Mouse (Mus musculus) ovary, adult 18-20 months (tissue): ENCODE results near the gene Gbx1.
A peak's percentile ranks its signal among the peaks of the same experiment; 100 is the strongest.

Experiments used
- DNase-seq: peaks from one replicate; pipeline ENCODE4 v3.0.0; 2022; ENCODE audit warnings: low spot score, mixed read lengths

The Gbx1 gene

GRCm38 (mm10) chr5:24525360-24526189 is 1.4 kb downstream of the Gbx1 start:
- no peak for DNase-seq

- DNase-seq, result no peak
Observed at GRCm38 (mm10) chr5:24524522-24524921, 2.5 kb downstream of the Gbx1 start.

GRCm38 (mm10) chr5:24523806-24524205 is 3.2 kb downstream of the Gbx1 start:
- DNase-seq, result no peak

GRCm38 (mm10) chr5:24521366-24521765 is 5.6 kb downstream of the Gbx1 start:
- DNase-seq, result peak; percentile 25

- peak; percentile 31 for DNase-seq
Observed at GRCm38 (mm10) chr5:24512271-24512670, 14.7 kb downstream of the Gbx1 start.

GRCm38 (mm10) chr5:24510635-24511034 is 16.4 kb downstream of the Gbx1 start:
- no peak for DNase-seq

GRCm38 (mm10) chr5:24508406-24508805 is 18.6 kb downstream of the Gbx1 start:
- DNase-seq, result no peak

GRCm38 (mm10) chr5:24505513-24505912 is 21.5 kb downstream of the Gbx1 start:
- DNase-seq, result no peak

- no peak for DNase-seq
Observed at GRCm38 (mm10) chr5:24502786-24503185, 24.2 kb downstream of the Gbx1 start.

- DNase-seq, result no peak
Observed at GRCm38 (mm10) chr5:24500851-24501250, 26.2 kb downstream of the Gbx1 start.

- DNase-seq, result no peak
Observed at GRCm38 (mm10) chr5:24499113-24499512, 27.9 kb downstream of the Gbx1 start.

- no peak for DNase-seq
Observed at GRCm38 (mm10) chr5:24497526-24497925, 29.5 kb downstream of the Gbx1 start.

GRCm38 (mm10) chr5:24496756-24497155 is 30.2 kb downstream of the Gbx1 start:
- no peak for DNase-seq

GRCm38 (mm10) chr5:24495019-24495418 is 32.0 kb downstream of the Gbx1 start:
- DNase-seq, result no peak

GRCm38 (mm10) chr5:24492546-24493285 is 34.3 kb downstream of the Gbx1 start:
- no peak for DNase-seq

- DNase-seq, result no peak
Observed at GRCm38 (mm10) chr5:24490413-24490920, 36.5 kb downstream of the Gbx1 start.

- DNase-seq, result no peak
Observed at GRCm38 (mm10) chr5:24486738-24487137, 40.3 kb downstream of the Gbx1 start.

GRCm38 (mm10) chr5:24486097-24486496 is 40.9 kb downstream of the Gbx1 start:
- DNase-seq, result peak; percentile 65

- no peak for DNase-seq
Observed at GRCm38 (mm10) chr5:24484963-24485362, 42.0 kb downstream of the Gbx1 start.

- DNase-seq, result peak; percentile 49
Observed at GRCm38 (mm10) chr5:24483326-24483725, 43.7 kb downstream of the Gbx1 start.

- no peak for DNase-seq
Observed at GRCm38 (mm10) chr5:24482247-24483079, 44.5 kb downstream of the Gbx1 start.

GRCm38 (mm10) chr5:24481647-24482046 is 45.4 kb downstream of the Gbx1 start:
- DNase-seq, result no peak
